Mouse (Mus musculus) 3T3-L1 (cell line): ENCODE measurements at regions not wholly inside any gene's neighbourhood (a gene's known extent, or its start where the extent isn't known, plus 50 kb on each side); places are given as distances from the start of the nearest gene placed in this dataset.

Experiments used
- DNase-seq: peaks from one replicate; pipeline ENCODE4 v3.0.0-alpha.2; 2015; ENCODE audit warnings: low read depth, low spot score

DNA sequence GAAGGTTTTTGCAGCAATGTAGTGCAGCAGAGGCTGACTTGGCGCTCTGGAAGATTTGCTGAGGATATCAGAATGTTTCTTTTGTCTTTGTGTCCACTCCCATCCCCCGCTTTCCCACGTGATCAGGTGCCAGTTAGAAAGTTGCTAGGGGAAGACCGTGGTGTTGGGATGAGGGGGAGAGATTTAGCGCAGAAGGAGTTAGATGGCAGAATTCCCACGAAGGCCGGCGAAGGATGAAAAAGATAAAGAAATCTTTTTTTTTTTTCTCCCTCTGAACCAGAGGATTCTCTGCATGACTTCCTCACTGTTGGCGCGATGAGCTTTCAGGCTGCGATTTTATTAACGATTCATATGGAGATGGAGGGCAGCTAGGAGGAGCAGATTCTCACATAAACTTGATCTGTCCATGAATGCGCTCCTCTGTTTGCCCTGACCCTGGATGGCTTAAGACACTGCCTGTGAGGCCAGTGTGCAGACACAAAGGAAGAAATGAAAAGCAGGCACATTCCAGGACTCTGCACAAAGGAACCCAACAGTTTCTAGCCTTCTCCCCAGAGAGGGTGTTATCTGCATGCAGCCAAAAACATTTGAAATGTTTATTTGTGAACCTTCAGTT is 201.5 kb downstream of the Gm11146 start:
- peak; percentile 34 for DNase-seq

DNA sequence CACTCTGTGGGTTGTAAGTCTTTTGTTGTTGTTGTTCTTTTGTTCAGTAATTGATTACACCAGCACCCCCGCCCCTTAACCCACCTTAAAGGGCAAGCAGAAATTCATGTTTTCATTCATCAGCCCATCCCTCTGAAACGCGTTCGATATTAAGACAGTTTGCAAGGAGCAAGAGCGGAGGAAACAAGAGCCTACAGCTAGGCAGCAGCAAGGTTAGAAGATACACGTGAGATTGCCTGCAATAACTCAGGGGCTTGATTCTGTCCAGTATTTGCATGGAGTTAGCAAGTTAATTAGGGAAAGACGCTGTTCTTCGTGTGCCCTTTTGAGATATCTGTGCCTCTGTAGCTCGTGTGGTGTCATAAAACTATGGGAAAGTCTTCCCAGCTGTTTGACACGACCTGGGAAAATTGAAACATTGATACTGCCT is 202.0 kb downstream of the Gm11146 start:
- DNase-seq = no peak

- no peak for DNase-seq
Observed at GRCm38 (mm10) chr16:77394054-77394716, 207.7 kb downstream of the Gm11146 start.

- DNase-seq = no peak
Observed at GRCm38 (mm10) chr16:77393470-77393869, 208.4 kb downstream of the Gm11146 start.

DNA sequence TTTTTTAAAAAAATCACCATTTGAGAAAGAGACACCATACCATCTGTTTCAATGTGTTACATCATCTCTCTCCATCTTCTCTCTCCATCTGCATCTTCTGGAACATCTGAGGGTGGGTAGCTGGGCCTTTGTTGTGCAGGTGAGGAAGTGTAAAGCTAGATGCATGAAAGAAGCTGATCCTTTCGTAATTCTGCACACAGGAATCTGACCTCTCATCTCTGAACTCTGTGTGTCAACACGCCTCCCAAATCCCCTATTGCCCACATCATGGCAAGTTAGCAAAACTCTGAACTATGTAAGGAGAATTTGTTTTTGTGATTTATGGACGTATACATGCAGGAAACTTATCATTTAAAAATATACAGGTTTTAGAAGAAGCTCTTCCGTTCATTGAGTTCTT is 209.7 kb downstream of the Gm11146 start:
- DNase-seq = no peak

GRCm38 (mm10) chr16:77384021-77384729 is 217.7 kb downstream of the Gm11146 start:
- DNase-seq = no peak

DNA sequence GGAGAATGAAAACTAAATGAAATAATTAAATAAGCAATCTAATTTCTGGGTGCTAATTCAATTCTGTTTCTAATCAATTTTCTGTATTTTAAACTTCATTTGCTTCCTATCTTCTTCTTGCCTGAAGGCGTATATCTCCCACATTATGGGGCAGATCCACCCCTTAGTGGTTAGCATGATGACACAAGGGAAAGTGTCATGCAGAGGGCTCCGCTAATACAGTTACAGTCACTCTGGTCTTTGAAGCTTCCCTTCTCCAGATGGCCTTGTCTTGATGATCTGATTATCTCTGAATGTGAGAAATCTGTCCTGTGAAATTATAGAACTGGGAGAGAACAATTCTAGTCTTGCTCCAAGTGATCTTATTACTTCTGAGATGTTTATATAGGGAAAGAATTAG is 219.1 kb downstream of the Gm11146 start:
- no peak for DNase-seq

DNA sequence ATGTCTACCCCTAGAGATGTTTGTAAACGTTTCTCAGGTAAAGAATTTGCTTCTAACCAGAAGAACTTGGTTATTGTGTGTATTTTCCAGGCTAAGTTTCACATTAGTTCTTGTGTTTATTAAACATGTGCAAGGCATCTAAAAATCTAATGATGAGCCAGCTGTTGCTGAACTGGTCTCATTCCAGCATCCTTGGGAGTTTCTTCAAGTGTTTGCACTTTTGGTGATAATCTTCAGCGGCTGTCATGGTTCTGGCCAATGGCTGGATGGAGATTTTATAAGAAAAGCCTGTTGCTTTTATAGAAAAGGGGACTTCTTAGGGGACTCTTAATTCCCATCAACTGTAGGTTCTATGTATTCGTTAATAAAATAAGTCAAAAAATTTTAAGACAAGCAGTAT is 229.1 kb downstream of the Gm11146 start:
- DNase-seq = no peak

DNA sequence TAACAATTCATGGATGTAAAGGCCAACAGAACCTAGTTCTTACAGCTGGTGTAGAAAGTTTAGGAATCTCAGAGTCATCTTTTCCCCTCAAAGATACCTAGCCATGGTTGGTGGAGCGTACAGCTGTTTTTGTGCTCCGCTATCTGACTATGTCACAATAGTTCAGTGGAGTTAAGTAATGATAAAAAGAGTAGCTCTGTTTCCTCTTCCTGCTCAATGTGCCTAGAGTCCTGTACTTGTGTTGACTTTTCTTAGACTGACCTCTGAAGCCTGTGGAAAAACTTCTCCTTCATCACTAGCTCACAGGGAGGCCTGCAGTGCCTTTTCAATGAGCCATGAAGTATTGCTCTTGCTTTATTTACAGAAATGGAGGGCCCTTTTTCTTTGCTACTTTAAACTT is 232.1 kb downstream of the Gm11146 start:
- DNase-seq = no peak

- no peak for DNase-seq
Observed at GRCm38 (mm10) chr16:77365254-77365653, 236.6 kb downstream of the Gm11146 start.

GRCm38 (mm10) chr16:77364439-77364838 is 237.5 kb downstream of the Gm11146 start:
- no peak for DNase-seq

- no peak for DNase-seq
Observed at GRCm38 (mm10) chr16:77359190-77359589, 242.7 kb downstream of the Gm11146 start.

GRCm38 (mm10) chr16:77355260-77355659 is 246.6 kb downstream of the Gm11146 start:
- DNase-seq = no peak

- no peak for DNase-seq
Observed at GRCm38 (mm10) chr16:77354201-77354712, 247.6 kb downstream of the Gm11146 start.

DNA sequence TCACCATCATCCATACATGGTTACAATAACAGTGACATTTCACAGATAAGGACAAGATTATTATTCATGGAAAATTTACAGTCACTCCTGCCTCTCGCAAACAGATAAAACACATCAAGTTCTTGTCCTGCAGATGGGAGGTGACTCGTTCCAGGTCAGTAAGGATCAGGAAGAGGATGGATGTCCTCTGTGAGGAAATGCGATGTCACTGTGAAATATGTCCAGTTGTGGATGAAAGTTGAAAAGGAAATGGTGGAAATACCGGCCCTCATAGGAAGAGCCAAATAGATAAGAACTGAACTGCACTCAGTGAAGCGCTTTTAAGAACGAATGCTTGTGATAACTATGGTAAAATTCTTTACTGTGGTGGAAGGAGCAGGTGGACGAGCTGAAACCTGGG is 255.8 kb downstream of the Gm11146 start:
- no peak for DNase-seq

DNA sequence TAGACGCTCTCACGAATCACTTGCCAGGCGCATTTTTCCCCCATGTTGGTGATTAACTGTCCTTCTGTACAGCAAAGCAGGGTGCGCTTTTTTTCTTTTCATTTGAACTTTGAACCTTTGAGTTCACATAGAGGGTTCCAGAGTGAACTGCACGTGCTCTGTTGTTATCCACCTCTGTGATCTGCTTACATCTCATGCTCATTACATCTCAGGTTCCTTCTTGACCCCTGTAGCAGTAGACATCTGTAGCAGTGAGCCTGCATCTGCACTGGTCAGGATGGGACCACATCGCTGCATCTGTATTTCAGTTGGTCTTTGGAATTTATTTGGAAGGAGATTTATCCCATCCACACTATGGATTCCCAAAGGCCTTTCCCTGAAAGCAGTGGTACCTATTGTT is 269.6 kb downstream of the Gm11146 start:
- no peak for DNase-seq

GRCm38 (mm10) chr16:77330996-77331395 is 270.9 kb downstream of the Gm11146 start:
- DNase-seq = peak; percentile 20

DNA sequence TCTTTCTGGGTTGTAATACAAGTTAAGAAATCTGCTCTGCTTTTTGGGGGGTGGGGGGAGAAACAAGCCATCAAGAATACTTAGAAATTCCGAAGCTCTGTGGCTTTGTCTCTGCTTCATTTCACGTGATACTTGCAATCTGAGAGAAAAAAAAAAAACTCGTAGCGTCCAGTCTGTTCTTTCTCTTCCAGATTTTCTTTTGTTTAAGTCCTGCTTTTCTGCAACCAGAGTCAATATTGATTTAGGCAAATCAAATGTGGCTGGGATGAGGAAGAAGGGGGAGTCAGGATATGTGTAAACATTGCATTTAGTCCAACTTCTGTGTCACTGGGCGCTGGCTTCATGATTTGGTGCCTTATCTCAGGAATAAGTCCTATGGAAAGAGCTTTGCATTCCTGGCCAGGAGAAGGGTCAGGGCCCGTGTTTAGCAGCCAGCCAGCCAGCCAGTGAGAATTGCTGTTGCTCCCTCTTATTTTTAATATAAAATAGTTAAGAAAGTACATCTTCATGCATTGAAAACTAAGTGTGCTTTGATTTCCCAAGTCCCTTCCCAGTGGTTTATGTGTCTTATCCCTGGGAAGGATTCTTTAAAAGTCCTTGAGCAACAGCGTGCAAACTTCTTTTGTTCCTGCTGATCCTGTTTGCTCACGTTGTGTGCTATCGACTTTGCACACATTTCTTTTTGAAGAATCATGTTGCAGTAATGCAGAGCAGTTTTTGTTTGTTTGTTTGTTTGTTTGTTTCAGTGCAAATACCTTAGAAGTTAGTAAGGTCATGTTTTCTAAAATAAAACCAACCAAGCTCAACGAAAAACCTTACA is 272.0 kb downstream of the Gm11146 start:
- peak; percentile 55 for DNase-seq

GRCm38 (mm10) chr16:77329160-77329691 is 272.7 kb downstream of the Gm11146 start:
- DNase-seq = peak; percentile 54

GRCm38 (mm10) chr16:77328628-77329159 is 273.2 kb downstream of the Gm11146 start:
- DNase-seq = no peak

GRCm38 (mm10) chr16:77328049-77328448 is 273.8 kb downstream of the Gm11146 start:
- DNase-seq = no peak
